Mouse (Mus musculus) spleen, adult 2 months (tissue): ENCODE measurements around the gene Erbb4.

ENCODE experiments used
- CTCF ChIP-seq: fragments of 200-500 bp; IDR thresholded peaks from 2 replicates; pipeline ENCODE4 v1.5.1; 2011; ENCODE audit warnings: mild to moderate bottlenecking, inconsistent platforms; ENCODE audit not compliant: insufficient read depth, insufficient read length, insufficient replicate concordance; ENCODE audit errors: extremely low read depth
- POLR2A ChIP-seq: fragments of 200-500 bp; IDR thresholded peaks from 2 replicates; pipeline ENCODE4 v1.6.1; 2011; ENCODE audit warnings: low read depth, low read length, inconsistent platforms

- no peak for TF ChIP-seq CTCF
- no peak for TF ChIP-seq POLR2A
Observed at GRCm38 (mm10) chr1:68049856-68050255, 1058.0 kb downstream of the Erbb4 start.
